Mouse (Mus musculus): ENCODE data around the gene Cs. TPM values are rescaled to one million over a fixed set of nuclear protein-coding genes. Genes with fewer than 3 reads are reported as not detected.

The Cs gene
- total and polyA plus RNA-seq, 3 experiments: 133 to 256 (median 161) TPM

DNA sequence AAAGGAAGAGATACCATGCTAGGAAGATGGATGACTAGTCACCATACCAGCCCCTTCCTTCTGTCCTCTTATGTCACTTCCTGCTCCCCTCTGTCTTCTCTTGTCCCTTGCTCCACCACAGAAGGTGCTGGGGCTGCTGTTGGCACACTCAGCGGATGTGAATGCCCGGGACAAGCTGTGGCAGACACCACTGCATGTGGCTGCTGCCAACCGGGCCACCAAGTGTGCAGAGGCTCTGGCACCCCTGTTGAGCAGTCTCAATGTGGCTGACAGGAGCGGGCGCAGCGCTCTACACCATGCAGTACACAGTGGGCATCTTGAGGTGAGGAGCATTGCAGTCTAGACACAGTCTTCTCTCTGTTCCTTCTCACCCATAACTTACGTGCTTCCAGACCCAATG, 41.7 kb downstream of the Cs start:
- peaks cover 3 to 6% of the 10 kb centered on the region in 2 experiments for H3K36me3 ChIP-seq (ENCODE audit: control insufficient read depth in 1 of 2, insufficient read depth in 2 of 2, low read length in 2 of 2)
- H3K4me1 ChIP-seq (ENCODE audit: control insufficient read depth in 1 of 2, insufficient read depth in 2 of 2, low read length in 2 of 2): peaks cover 0 to 7% of the 10 kb centered on the region in 2 experiments; a peak in 2 of 4 replicates
- no peak overlapping the region for H3K4me3 ChIP-seq (ENCODE audit: control insufficient read depth in 1 of 2, insufficient read depth in 1 of 2, low read depth in 2 of 2, low read length in 2 of 2)
- no peaks in the 10 kb centered on the region for H3K9me3 ChIP-seq (replicated peaks; ENCODE audit: insufficient read depth, low read length)
- peaks cover 22% of the 10 kb centered on the region for H3K79me2 ChIP-seq (ENCODE audit: control insufficient read depth, insufficient read depth, low read length, poor library complexity)
- no peaks in the 10 kb centered on the region for H3K27me3 ChIP-seq (ENCODE audit: control insufficient read depth in 1 of 2, insufficient read depth in 2 of 2, low read length in 2 of 2)
- no peak overlapping the region for H3K9ac ChIP-seq (ENCODE audit: control insufficient read depth, low read depth, low read length, poor library complexity, severe bottlenecking)
- no peak for DNase-seq (ENCODE audit: low read depth, low spot score)
- no peak overlapping the region for H3K27ac ChIP-seq (ENCODE audit: control insufficient read depth, low read depth, low read length)
- TF ChIP-seq GABPA (IDR thresholded peaks at IDR 0.05; ENCODE audit: low read depth, low read length): no peak
- TF ChIP-seq MAZ (IDR thresholded peaks at IDR 0.05; ENCODE audit: low read depth, low read length): no peak
- TF ChIP-seq E2F4 (IDR thresholded peaks at IDR 0.05; ENCODE audit: borderline replicate concordance, low read depth, low read length): no peak
- no peak for TF ChIP-seq GATA1 (IDR thresholded peaks at IDR 0.05; ENCODE audit: low read depth, low read length)
- no peak for TF ChIP-seq TAL1 (IDR thresholded peaks at IDR 0.05; ENCODE audit: low read length)
- no peak for TF ChIP-seq EP300 (IDR thresholded peaks at IDR 0.05; ENCODE audit: low read depth in 1 of 2, low read length in 2 of 2)
- TF ChIP-seq UBTF (IDR thresholded peaks at IDR 0.05; ENCODE audit: borderline replicate concordance, insufficient read depth, low read depth, low read length): no peak
- no peak for TF ChIP-seq HCFC1 (IDR thresholded peaks at IDR 0.05; ENCODE audit: low read depth, low read length)
- no peak for TF ChIP-seq ETS1 (IDR thresholded peaks at IDR 0.05; ENCODE audit: low read depth, low read length)
- no peak for TF ChIP-seq MAFK (IDR thresholded peaks at IDR 0.05; ENCODE audit: borderline replicate concordance, low read depth, low read length)
- no peak for TF ChIP-seq SMC3 (IDR thresholded peaks at IDR 0.05; ENCODE audit: low read depth, low read length)
- no peak for TF ChIP-seq USF2 (IDR thresholded peaks at IDR 0.05; ENCODE audit: borderline replicate concordance in 1 of 2, insufficient read depth in 1 of 2, low read depth in 1 of 2, low read length in 2 of 2)
- no peak for TF ChIP-seq TCF12 (IDR thresholded peaks at IDR 0.05; ENCODE audit: low read depth, low read length)
- no peak for TF ChIP-seq ZC3H11A (IDR thresholded peaks at IDR 0.05; ENCODE audit: low read depth, low read length)

DNA sequence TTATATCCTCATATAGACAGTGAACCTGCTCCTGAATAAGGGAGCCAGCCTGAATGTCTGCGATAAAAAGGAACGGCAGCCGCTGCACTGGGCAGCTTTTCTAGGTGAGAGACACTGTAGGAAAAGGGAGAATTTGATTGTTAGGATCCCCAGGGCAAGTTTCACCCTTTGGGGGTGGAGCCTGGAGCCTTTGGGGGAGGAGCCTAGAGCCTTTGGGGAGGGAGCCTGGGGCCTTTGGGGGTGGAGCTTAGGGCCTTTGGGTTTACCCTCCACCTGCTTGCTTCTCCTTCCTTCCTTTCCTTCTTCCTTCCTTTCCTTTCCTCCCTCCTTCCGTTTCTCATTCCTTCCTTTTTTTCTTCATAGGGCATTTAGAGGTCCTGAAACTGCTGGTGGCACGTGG, 43.0 kb downstream of the Cs start:
- peak; percentile 55 for DNase-seq (ENCODE audit: low read depth, low spot score)
- Histone ChIP-seq H3K9ac (ENCODE audit: control insufficient read depth, low read depth, low read length, poor library complexity, severe bottlenecking) (no peak overlapping the region), H3K9me3 (replicated peaks; ENCODE audit: insufficient read depth, low read length) (no peaks in the 10 kb centered on the region), H3K79me2 (ENCODE audit: control insufficient read depth, insufficient read depth, low read length, poor library complexity) (peaks cover 22% of the 10 kb centered on the region), H3K4me3 (ENCODE audit: control insufficient read depth in 1 of 2, insufficient read depth in 1 of 2, low read depth in 2 of 2, low read length in 2 of 2) (no peak overlapping the region), H3K36me3 (ENCODE audit: control insufficient read depth in 1 of 2, insufficient read depth in 2 of 2, low read length in 2 of 2) (peaks cover 3 to 7% of the 10 kb centered on the region in 2 experiments), H3K27ac (ENCODE audit: control insufficient read depth, low read depth, low read length) (no peak overlapping the region), H3K27me3 (ENCODE audit: control insufficient read depth in 1 of 2, insufficient read depth in 2 of 2, low read length in 2 of 2) (no peaks in the 10 kb centered on the region), H3K4me1 (ENCODE audit: control insufficient read depth in 1 of 2, insufficient read depth in 2 of 2, low read length in 2 of 2) (peaks cover 0 to 7% of the 10 kb centered on the region in 2 experiments; a peak in 2 of 4 replicates)
- TF ChIP-seq CHD1 (IDR thresholded peaks at IDR 0.05; ENCODE audit: low read depth, low read length): no peak
- no peak for TF ChIP-seq UBTF (IDR thresholded peaks at IDR 0.05; ENCODE audit: borderline replicate concordance, insufficient read depth, low read depth, low read length)
- TF ChIP-seq CHD2 (IDR thresholded peaks at IDR 0.05; ENCODE audit: low read length): no peak
- no peak for TF ChIP-seq RCOR1 (IDR thresholded peaks at IDR 0.05; ENCODE audit: low read depth, low read length)
- TF ChIP-seq MAZ (IDR thresholded peaks at IDR 0.05; ENCODE audit: low read depth, low read length): no peak
- no peak for TF ChIP-seq MYB (IDR thresholded peaks at IDR 0.05; ENCODE audit: low read depth, low read length)
- TF ChIP-seq NRF1 (IDR thresholded peaks at IDR 0.05; ENCODE audit: insufficient read depth, low read depth, low read length, poor library complexity, severe bottlenecking): no peak
